Mouse (Mus musculus) neural tube, embryonic 11.5 days (tissue): ENCODE results near the gene Mtmr12. TPM values are rescaled to one million over a fixed set of nuclear protein-coding genes. Genes with fewer than 3 reads are reported as not detected.

ENCODE experiments used
- ATAC-seq: fragments of 200-750 bp; cut with Nextera tagmentation; 2 replicates; pipeline ENCODE4 v1.8.0; 2017; ENCODE audit warnings: moderate number of reproducible peaks, mild to moderate bottlenecking, moderate TSS enrichment, moderate library complexity; ENCODE audit not compliant: insufficient read depth, low FRiP score, low TSS enrichment
- DNase-seq: peaks from one replicate; pipeline ENCODE4 v3.0.0-alpha.2; 2015; ENCODE audit warnings: low spot score
- H3K27ac ChIP-seq: fragments of 300-500 bp; sonication (generic); 2 replicates; pipeline ENCODE4 v1.5.1; 2014; ENCODE audit warnings: low read depth, mild to moderate bottlenecking, low read length
- H3K27me3 ChIP-seq: fragments of 300-500 bp; sonication (generic); 2 replicates; pipeline ENCODE4 v1.6.1; 2014; ENCODE audit warnings: mild to moderate bottlenecking, low read length, mixed read lengths; ENCODE audit not compliant: control insufficient read depth, insufficient read depth
- H3K36me3 ChIP-seq: fragments of 300-500 bp; sonication (generic); 2 replicates; pipeline ENCODE4 v1.6.1; 2014; ENCODE audit warnings: mild to moderate bottlenecking, low read length, moderate library complexity, mixed read lengths; ENCODE audit not compliant: control insufficient read depth, insufficient read depth
- H3K4me1 ChIP-seq: fragments of 300-500 bp; sonication (generic); 2 replicates; pipeline ENCODE4 v1.6.1; 2014; ENCODE audit warnings: low read length, mixed read lengths; ENCODE audit not compliant: control insufficient read depth, insufficient read depth
- H3K4me2 ChIP-seq: fragments of 300-500 bp; sonication (generic); 2 replicates; pipeline ENCODE4 v1.6.1; 2014; ENCODE audit warnings: low read depth, mild to moderate bottlenecking, moderate library complexity
- H3K4me3 ChIP-seq: fragments of 300-500 bp; sonication (generic); 2 replicates; pipeline ENCODE4 v1.5.1; 2014; ENCODE audit warnings: low read depth, low read length
- H3K9ac ChIP-seq: fragments of 300-500 bp; sonication (generic); 2 replicates; pipeline ENCODE4 v1.6.1; 2014; ENCODE audit warnings: mild to moderate bottlenecking, low read length
- H3K9me3 ChIP-seq: fragments of 300-500 bp; sonication (generic); 2 replicates; pipeline ENCODE4 v1.6.1; 2016; ENCODE audit warnings: low read length; ENCODE audit not compliant: control insufficient read depth
- WGBS: fragments of 180-500 bp; shearing (Covaris S2); extraction: QIAGEN DNeasy Blood & Tissue Kit; methylation state at CpG from one replicate; pipeline ENCODE4 v1.1.7; 2014; 5-methylcytosine and 5-hydroxymethylcytosine counted together
- polyA plus RNA-seq: library from polyadenylated mRNA; unstranded; fragments of >200 nt; fragmentation: Nextera tagmentation; extraction: Ambion mirVana; gene quantifications from 2 replicates; pipeline ENCODE4 v1.2.1, GENCODE M21; 2014

Mtmr12 gene
- polyA plus RNA-seq, 1 experiment from 2014 or later = 17.5 TPM

GRCm38 (mm10) chr15:12301771-12302170 is 96.9 kb downstream of the Mtmr12 start:
- Histone ChIP-seq H3K9ac (no peak overlapping the region), H3K36me3 (no peaks in the 10 kb centered on the region), H3K9me3 (no peaks in the 10 kb centered on the region), H3K4me2 (no peak overlapping the region), H3K27ac (no peak overlapping the region), H3K4me1 (no peaks in the 10 kb centered on the region), H3K27me3 (no peaks in the 10 kb centered on the region), H3K4me3 (no peak overlapping the region)
- ATAC-seq (no peak), DNase-seq (no peak)
- 70% methylated on average over 5 of the region's 6 CpGs for WGBS

GRCm38 (mm10) chr15:12306188-12307071 is 101.6 kb downstream of the Mtmr12 start:
- ATAC-seq (no peak), DNase-seq (no peak)
- no peak overlapping the region for H3K4me3 ChIP-seq
- H3K27ac ChIP-seq = no peak overlapping the region
- H3K27me3 ChIP-seq = no peaks in the 10 kb centered on the region
- no peaks in the 10 kb centered on the region for H3K36me3 ChIP-seq
- H3K9ac ChIP-seq = no peak overlapping the region
- no peaks in the 10 kb centered on the region for H3K4me1 ChIP-seq
- 68% methylated on average over 8 of the region's 8 CpGs for whole genome bisulfite sequencing
- H3K9me3 ChIP-seq = no peaks in the 10 kb centered on the region
- no peak overlapping the region for H3K4me2 ChIP-seq

GRCm38 (mm10) chr15:12307114-12307513 is 102.3 kb downstream of the Mtmr12 start:
- 78% methylated on average over 4 of the region's 4 CpGs for WGBS
- no peaks in the 10 kb centered on the region for H3K9me3 ChIP-seq
- no peak for ATAC-seq

GRCm38 (mm10) chr15:12308539-12308938 is 103.7 kb downstream of the Mtmr12 start:
- no peak for ATAC-seq
- no peak for DNase-seq
- H3K4me3 ChIP-seq = no peak overlapping the region

More at GRCm38 (mm10) chr15:12307114-12307513, 102.3 kb downstream of the Mtmr12 start:
- Histone ChIP-seq H3K4me1 (no peaks in the 10 kb centered on the region), H3K4me3 (no peak overlapping the region), H3K27me3 (no peaks in the 10 kb centered on the region), H3K36me3 (no peaks in the 10 kb centered on the region), H3K9ac (no peak overlapping the region), H3K27ac (no peak overlapping the region), H3K4me2 (no peak overlapping the region)
- DNase-seq = no peak

GRCm38 (mm10) chr15:12310676-12311075 is 105.8 kb downstream of the Mtmr12 start:
- no peak for DNase-seq
- ATAC-seq = no peak
- Histone ChIP-seq H3K27me3 (no peaks in the 10 kb centered on the region), H3K4me1 (no peaks in the 10 kb centered on the region), H3K9ac (no peak overlapping the region), H3K9me3 (no peaks in the 10 kb centered on the region), H3K4me3 (no peak overlapping the region), H3K27ac (no peak overlapping the region), H3K4me2 (no peak overlapping the region), H3K36me3 (no peaks in the 10 kb centered on the region)
- WGBS = 88% methylated on average over 4 of the region's 4 CpGs

More at GRCm38 (mm10) chr15:12308539-12308938, 103.7 kb downstream of the Mtmr12 start:
- H3K36me3 ChIP-seq = no peaks in the 10 kb centered on the region
- H3K27ac ChIP-seq = no peak overlapping the region
- H3K27me3 ChIP-seq = no peaks in the 10 kb centered on the region
- no peak overlapping the region for H3K4me2 ChIP-seq
- WGBS = 95% methylated on average over 5 of the region's 5 CpGs
- H3K9me3 ChIP-seq = no peaks in the 10 kb centered on the region
- H3K9ac ChIP-seq = no peak overlapping the region
- no peaks in the 10 kb centered on the region for H3K4me1 ChIP-seq

GRCm38 (mm10) chr15:12311465-12311864 is 106.6 kb downstream of the Mtmr12 start:
- H3K4me2 ChIP-seq = no peak overlapping the region
- H3K36me3 ChIP-seq = no peaks in the 10 kb centered on the region
- DNase-seq (no peak), ATAC-seq (no peak)
- 89% methylated on average over 7 of the region's 7 CpGs for WGBS
- no peak overlapping the region for H3K4me3 ChIP-seq
- H3K9me3 ChIP-seq = no peaks in the 10 kb centered on the region
- no peak overlapping the region for H3K9ac ChIP-seq
- H3K27me3 ChIP-seq = no peaks in the 10 kb centered on the region
- H3K4me1 ChIP-seq = no peaks in the 10 kb centered on the region
- H3K27ac ChIP-seq = no peak overlapping the region

- 33% methylated on average over 1 of the region's 1 CpGs for WGBS
- H3K4me2 ChIP-seq = no peak overlapping the region
- ATAC-seq (no peak), DNase-seq (no peak)
- no peaks in the 10 kb centered on the region for H3K4me1 ChIP-seq
- H3K27ac ChIP-seq = no peak overlapping the region
- no peaks in the 10 kb centered on the region for H3K36me3 ChIP-seq
- no peaks in the 10 kb centered on the region for H3K9me3 ChIP-seq
- H3K4me3 ChIP-seq = no peak overlapping the region
- no peaks in the 10 kb centered on the region for H3K27me3 ChIP-seq
- no peak overlapping the region for H3K9ac ChIP-seq
Measured at GRCm38 (mm10) chr15:12313255-12313654, 108.4 kb downstream of the Mtmr12 start.

- ATAC-seq (no peak), DNase-seq (no peak)
- no peaks in the 10 kb centered on the region for H3K27me3 ChIP-seq
- H3K4me3 ChIP-seq = no peak overlapping the region
- H3K27ac ChIP-seq = no peak overlapping the region
- H3K9ac ChIP-seq = no peak overlapping the region
- no peaks in the 10 kb centered on the region for H3K4me1 ChIP-seq
- no peaks in the 10 kb centered on the region for H3K9me3 ChIP-seq
- 85% methylated on average over 5 of the region's 5 CpGs for WGBS
- H3K36me3 ChIP-seq = no peaks in the 10 kb centered on the region
- H3K4me2 ChIP-seq = no peak overlapping the region
Measured at GRCm38 (mm10) chr15:12314584-12314983, 109.8 kb downstream of the Mtmr12 start.

- Histone ChIP-seq H3K27me3 (no peaks in the 10 kb centered on the region; the same call in 1 of the 2 replicates), H3K9ac (no peak overlapping the region), H3K9me3 (no peaks in the 10 kb centered on the region), H3K4me3 (no peak overlapping the region), H3K36me3 (no peaks in the 10 kb centered on the region), H3K27ac (no peak overlapping the region), H3K4me2 (no peak overlapping the region), H3K4me1 (no peaks in the 10 kb centered on the region)
- DNase-seq (no peak), ATAC-seq (no peak)
- 64% methylated on average over 2 of the region's 2 CpGs for WGBS
Measured at GRCm38 (mm10) chr15:12315996-12316395, 111.2 kb downstream of the Mtmr12 start.
